Mouse (Mus musculus) hindbrain, embryonic 11.5 days (tissue): ENCODE results near the gene Tgm3. TPM values are rescaled to one million over a fixed set of nuclear protein-coding genes. Genes with fewer than 3 reads are reported as not detected.
A peak's percentile ranks its signal among the peaks of the same experiment; 100 is the strongest.

Source experiments
- ATAC-seq: fragments of 200-750 bp; cut with Nextera tagmentation; 2 replicates; pipeline ENCODE4 v1.8.0; 2017; ENCODE audit warnings: mild to moderate bottlenecking, moderate TSS enrichment, moderate library complexity; ENCODE audit not compliant: low FRiP score
- DNase-seq: peaks from one replicate; pipeline ENCODE4 v3.0.0-alpha.2; 2015; ENCODE audit warnings: low spot score
- H3K27ac ChIP-seq: fragments of 300-500 bp; sonication (generic); 2 replicates; pipeline ENCODE4 v1.5.1; 2014; ENCODE audit warnings: mild to moderate bottlenecking, low read depth, low read length
- H3K27me3 ChIP-seq: fragments of 300-500 bp; sonication (generic); 2 replicates; pipeline ENCODE4 v1.6.1; 2014; ENCODE audit warnings: mild to moderate bottlenecking, low read length, moderate library complexity, mixed read lengths; ENCODE audit not compliant: control insufficient read depth, insufficient read depth
- H3K36me3 ChIP-seq: fragments of 300-500 bp; sonication (generic); 2 replicates; pipeline ENCODE4 v1.6.1; 2014; ENCODE audit warnings: mild to moderate bottlenecking, low read length, moderate library complexity, mixed read lengths; ENCODE audit not compliant: control insufficient read depth, insufficient read depth
- H3K4me1 ChIP-seq: fragments of 300-500 bp; sonication (generic); replicated peaks from 2 replicates; pipeline ENCODE4 v1.6.1; 2014; ENCODE audit warnings: low read length, mixed read lengths; ENCODE audit not compliant: control insufficient read depth, insufficient read depth
- H3K4me2 ChIP-seq: fragments of 300-500 bp; sonication (generic); replicated peaks from 2 replicates; pipeline ENCODE4 v1.6.1; 2014; ENCODE audit warnings: mild to moderate bottlenecking, low read depth, low read length
- H3K4me3 ChIP-seq: fragments of 300-500 bp; sonication (generic); 2 replicates; pipeline ENCODE4 v1.5.1; 2014; ENCODE audit warnings: low read depth, low read length
- H3K9ac ChIP-seq: fragments of 300-500 bp; sonication (generic); 2 replicates; pipeline ENCODE4 v1.6.1; 2014; ENCODE audit warnings: low read depth, low read length
- H3K9me3 ChIP-seq: fragments of 300-500 bp; sonication (generic); 2 replicates; pipeline ENCODE4 v1.6.1; 2016; ENCODE audit warnings: low read length; ENCODE audit not compliant: control insufficient read depth
- WGBS: fragments of 180-500 bp; shearing (Covaris S2); extraction: QIAGEN DNeasy Blood & Tissue Kit; methylation state at CpG from one replicate; pipeline ENCODE4 v1.1.7; 2014; 5-methylcytosine and 5-hydroxymethylcytosine counted together
- polyA plus RNA-seq: library from polyadenylated mRNA; unstranded; fragments of >200 nt; fragmentation: Nextera tagmentation; extraction: Ambion mirVana; gene quantifications from 2 replicates; pipeline ENCODE4 v1.2.1, GENCODE M21; 2014

Tgm3 gene
- polyA plus RNA-seq, 1 experiment from 2014 or later: 0.11 TPM

GRCm38 (mm10) chr2:130040190-130040886 lies 28.2 kb downstream of the Tgm3 start:
- Histone ChIP-seq H3K9ac (no peak overlapping the region), H3K27ac (no peak overlapping the region), H3K9me3 (no peaks in the 10 kb centered on the region), H3K27me3 (no peaks in the 10 kb centered on the region), H3K36me3 (no peaks in the 10 kb centered on the region), H3K4me1 (no peaks in the 10 kb centered on the region), H3K4me3 (no peak overlapping the region), H3K4me2 (no peak overlapping the region)
- WGBS: 83% methylated on average over 6 of the region's 6 CpGs
- no peak for ATAC-seq
- DNase-seq: no peak

GRCm38 (mm10) chr2:130043835-130044234 lies 31.7 kb downstream of the Tgm3 start:
- WGBS: 93% methylated on average over 4 of the region's 4 CpGs
- H3K9me3 ChIP-seq: no peaks in the 10 kb centered on the region
- ATAC-seq: no peak
- H3K4me3 ChIP-seq: no peak overlapping the region
- no peaks in the 10 kb centered on the region for H3K27me3 ChIP-seq
- H3K4me1 ChIP-seq: no peaks in the 10 kb centered on the region
- no peak overlapping the region for H3K9ac ChIP-seq
- H3K36me3 ChIP-seq: no peaks in the 10 kb centered on the region
- H3K27ac ChIP-seq: no peak overlapping the region
- DNase-seq: no peak
- H3K4me2 ChIP-seq: no peak overlapping the region

GRCm38 (mm10) chr2:130047923-130048440 lies 35.8 kb downstream of the Tgm3 start:
- no peaks in the 10 kb centered on the region for H3K36me3 ChIP-seq
- no peaks in the 10 kb centered on the region for H3K9me3 ChIP-seq
- H3K27ac ChIP-seq: no peak overlapping the region
- ATAC-seq (no peak), DNase-seq (peak; percentile 9)
- no peak overlapping the region for H3K4me3 ChIP-seq
- no peak overlapping the region for H3K4me2 ChIP-seq
- 76% methylated on average over 13 of the region's 13 CpGs for WGBS
- H3K27me3 ChIP-seq: no peaks in the 10 kb centered on the region
- no peak overlapping the region for H3K9ac ChIP-seq
- no peaks in the 10 kb centered on the region for H3K4me1 ChIP-seq

- Histone ChIP-seq H3K4me3 (no peak overlapping the region), H3K9me3 (no peaks in the 10 kb centered on the region), H3K27me3 (no peaks in the 10 kb centered on the region), H3K36me3 (no peaks in the 10 kb centered on the region), H3K4me2 (no peak overlapping the region), H3K27ac (no peak overlapping the region), H3K4me1 (no peaks in the 10 kb centered on the region), H3K9ac (no peak overlapping the region)
- DNase-seq (no peak), ATAC-seq (no peak)
- WGBS: 84% methylated on average over 6 of the region's 6 CpGs
Measured at GRCm38 (mm10) chr2:130048792-130049191, 36.6 kb downstream of the Tgm3 start.

GRCm38 (mm10) chr2:130058149-130058548 lies 46.0 kb downstream of the Tgm3 start:
- Histone ChIP-seq H3K4me3 (no peak overlapping the region), H3K9me3 (no peaks in the 10 kb centered on the region), H3K4me1 (no peaks in the 10 kb centered on the region), H3K9ac (no peak overlapping the region), H3K27me3 (no peaks in the 10 kb centered on the region), H3K36me3 (no peaks in the 10 kb centered on the region), H3K4me2 (no peak overlapping the region), H3K27ac (no peak overlapping the region)
- ATAC-seq (no peak), DNase-seq (peak; percentile 38)
- WGBS: 67% methylated on average over 1 of the region's 1 CpGs

- ATAC-seq: no peak
- Histone ChIP-seq H3K4me2 (no peak overlapping the region), H3K27ac (no peak overlapping the region), H3K4me3 (no peak overlapping the region), H3K9ac (no peak overlapping the region), H3K9me3 (no peaks in the 10 kb centered on the region), H3K4me1 (no peaks in the 10 kb centered on the region), H3K27me3 (no peaks in the 10 kb centered on the region), H3K36me3 (no peaks in the 10 kb centered on the region)
- peak; percentile 57 for DNase-seq
- WGBS: 34% methylated on average over 3 of the region's 3 CpGs
Measured at GRCm38 (mm10) chr2:130068228-130068627, 56.1 kb downstream of the Tgm3 start.

GRCm38 (mm10) chr2:130070396-130070795 lies 58.2 kb downstream of the Tgm3 start:
- Histone ChIP-seq H3K4me2 (no peak overlapping the region), H3K4me3 (no peak overlapping the region), H3K4me1 (no peaks in the 10 kb centered on the region), H3K9me3 (no peaks in the 10 kb centered on the region), H3K27ac (no peak overlapping the region), H3K27me3 (no peaks in the 10 kb centered on the region), H3K9ac (no peak overlapping the region), H3K36me3 (no peaks in the 10 kb centered on the region)
- no peak for DNase-seq
- WGBS: 81% methylated on average over 2 of the region's 2 CpGs
- ATAC-seq: no peak

Other genes with a start within 250 kb of the Tgm3 start
- 14.3 and 15.6 TPM in 2 replicates for gene Stk35, start 211.8 kb upstream of the Tgm3 start, polyA plus RNA-seq
- gene Tgm6, start 100.1 kb downstream of the Tgm3 start, polyA plus RNA-seq: not detected in 2 replicates
- gene Snrpb, start 167.1 kb downstream of the Tgm3 start, polyA plus RNA-seq: 698 and 723 TPM in 2 replicates
- gene Tmc2, start 182.8 kb downstream of the Tgm3 start, polyA plus RNA-seq: not detected in 2 replicates